Mouse (Mus musculus): Measurements from ENCODE around the gene Zfr.
"Not testable (repeated sequence)": the region's sequence is repeated elsewhere in the genome, so short reads cannot be mapped to it uniquely, and the experiment has no call there.

Gene Zfr

DNA sequence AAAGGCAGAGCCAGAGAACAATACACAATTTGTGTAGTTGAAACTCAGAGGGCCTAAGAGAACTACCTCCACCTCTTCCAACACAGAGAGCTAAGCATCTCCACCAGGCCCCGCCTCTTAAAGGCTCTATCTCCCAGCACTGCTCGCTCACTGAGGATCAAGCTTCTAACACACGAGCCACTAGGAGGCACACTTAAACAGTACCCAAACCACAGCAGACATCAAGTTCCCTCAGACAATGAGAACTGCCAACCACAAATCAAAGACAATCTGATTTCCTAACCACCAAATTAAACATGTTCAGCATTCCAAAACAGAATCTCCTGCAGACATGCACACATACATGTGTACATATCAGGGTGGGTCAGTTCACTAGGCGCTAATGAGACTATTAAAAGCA lies 9.4 kb upstream of the Zfr start:
- no peak for DNase-seq

DNA sequence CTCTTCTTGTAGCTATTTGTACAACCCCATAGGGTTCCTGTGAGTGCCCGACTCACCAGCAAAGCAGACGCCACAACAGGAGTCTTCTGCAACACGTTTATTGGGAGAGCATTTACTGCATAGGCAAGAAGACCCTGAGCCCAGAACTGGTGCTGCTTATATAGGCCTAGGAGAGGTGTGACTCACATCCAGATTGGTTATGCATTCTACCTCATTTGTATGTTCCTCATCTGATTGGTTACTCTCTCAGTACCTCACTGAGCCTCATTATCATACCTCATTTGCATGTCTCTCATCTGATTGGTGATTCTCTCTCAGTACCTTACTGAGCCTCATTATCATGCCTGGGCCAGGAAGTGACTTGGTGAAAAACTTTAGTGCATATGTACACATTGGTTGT lies 8.7 kb upstream of the Zfr start:
- not testable (repeated sequence) for DNase-seq

DNA sequence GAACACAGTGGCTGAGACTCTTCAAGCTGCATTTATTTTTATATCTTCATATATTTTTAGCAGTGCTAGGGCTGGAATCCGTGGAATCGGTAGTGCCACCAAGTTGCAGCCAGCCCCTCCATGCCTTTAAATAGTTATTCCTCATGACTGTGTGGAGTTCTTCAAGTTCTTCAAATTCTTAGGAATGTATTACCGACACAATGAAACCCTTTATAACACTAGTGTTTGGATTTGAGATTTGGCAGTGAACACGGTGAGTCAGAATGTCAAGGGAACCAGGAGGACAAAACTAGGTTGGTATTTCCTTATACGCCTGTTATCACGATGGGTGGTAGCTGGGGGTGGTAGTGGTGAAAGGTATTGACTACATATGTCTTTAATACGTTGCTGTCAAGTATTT lies 6.4 kb upstream of the Zfr start:
- DNase-seq: no peak

DNA sequence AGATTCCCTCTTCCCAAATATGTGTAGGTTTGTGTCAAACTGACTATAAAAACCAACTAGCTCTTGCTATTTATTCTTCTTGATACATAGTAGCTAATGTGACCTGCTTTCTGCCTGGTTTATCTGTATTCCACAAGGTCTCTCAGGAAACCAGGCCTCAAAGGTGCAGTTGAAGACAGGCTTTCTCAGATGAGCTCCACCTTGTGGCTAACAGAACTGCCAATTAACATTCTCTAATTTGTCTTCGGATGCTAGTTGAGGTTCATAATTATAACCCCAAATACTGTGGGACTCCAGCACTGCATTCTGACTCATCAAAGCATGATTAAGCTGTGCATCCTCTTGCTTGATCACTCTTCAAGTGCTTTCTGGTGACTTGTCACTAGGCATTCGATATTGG lies 4.2 kb upstream of the Zfr start:
- no peak for DNase-seq

DNA sequence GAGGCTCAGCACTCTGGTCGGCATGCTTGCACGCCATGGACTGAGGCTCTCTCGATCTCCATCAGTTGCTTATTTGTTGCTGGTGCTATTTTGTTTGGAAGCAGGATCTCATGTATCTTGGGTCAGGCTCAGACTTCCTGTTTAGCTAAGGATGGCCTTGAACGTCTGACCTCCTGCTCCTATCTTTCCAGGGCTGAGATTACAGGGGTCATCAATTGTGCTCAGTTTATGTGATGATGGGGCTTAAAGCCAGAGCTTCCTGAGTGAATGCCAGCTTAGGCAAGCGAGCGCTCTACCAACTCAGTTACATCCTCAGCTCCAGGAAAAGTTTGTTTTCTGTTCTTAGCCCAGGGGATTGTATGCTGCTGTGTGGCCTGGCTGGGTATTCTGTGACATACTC lies 3.1 kb upstream of the Zfr start:
- no peak for DNase-seq

DNA sequence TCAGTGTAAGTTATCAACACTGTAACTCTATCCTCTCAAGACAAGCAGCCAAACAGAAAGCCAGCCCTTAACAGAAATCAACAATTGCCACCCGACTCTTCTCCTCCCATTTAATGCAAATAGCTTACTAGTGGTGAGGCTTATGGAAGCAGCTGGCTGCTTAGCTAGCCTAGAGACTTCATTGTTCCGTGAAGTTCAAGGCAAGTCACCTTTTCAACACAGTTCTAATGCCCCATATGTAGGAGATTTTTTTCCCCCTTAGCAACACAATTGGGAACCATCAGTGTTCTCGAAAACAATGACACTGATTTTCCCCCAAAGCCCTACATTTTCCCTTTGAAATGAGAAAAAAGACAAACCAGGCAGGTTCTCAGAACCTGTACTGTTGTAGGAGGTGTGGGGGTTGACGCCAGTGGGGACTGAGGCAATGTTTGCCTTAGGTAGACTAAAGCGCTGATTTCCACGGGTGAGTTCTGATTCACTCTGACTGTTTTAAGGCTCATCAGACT lies 1.9 kb upstream of the Zfr start:
- no peak for DNase-seq

DNA sequence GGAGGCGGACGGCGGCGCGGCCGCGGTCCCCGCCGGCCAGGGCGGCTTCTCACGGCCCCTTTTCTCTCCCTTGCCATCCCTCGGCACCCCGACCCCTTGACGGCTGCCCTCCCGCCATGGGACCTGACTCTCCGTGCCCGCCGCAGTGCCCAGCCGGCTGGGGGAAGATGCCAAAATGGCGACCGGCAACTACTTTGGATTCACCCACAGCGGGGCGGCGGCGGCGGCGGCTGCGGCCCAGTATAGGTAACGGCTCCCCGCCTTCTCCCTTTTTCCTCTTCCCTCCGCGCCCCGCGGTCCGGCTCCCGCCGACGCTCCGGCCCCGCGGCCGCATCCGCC lies 431 bp downstream of the Zfr start:
- DNase-seq: peak; percentile 44

DNA sequence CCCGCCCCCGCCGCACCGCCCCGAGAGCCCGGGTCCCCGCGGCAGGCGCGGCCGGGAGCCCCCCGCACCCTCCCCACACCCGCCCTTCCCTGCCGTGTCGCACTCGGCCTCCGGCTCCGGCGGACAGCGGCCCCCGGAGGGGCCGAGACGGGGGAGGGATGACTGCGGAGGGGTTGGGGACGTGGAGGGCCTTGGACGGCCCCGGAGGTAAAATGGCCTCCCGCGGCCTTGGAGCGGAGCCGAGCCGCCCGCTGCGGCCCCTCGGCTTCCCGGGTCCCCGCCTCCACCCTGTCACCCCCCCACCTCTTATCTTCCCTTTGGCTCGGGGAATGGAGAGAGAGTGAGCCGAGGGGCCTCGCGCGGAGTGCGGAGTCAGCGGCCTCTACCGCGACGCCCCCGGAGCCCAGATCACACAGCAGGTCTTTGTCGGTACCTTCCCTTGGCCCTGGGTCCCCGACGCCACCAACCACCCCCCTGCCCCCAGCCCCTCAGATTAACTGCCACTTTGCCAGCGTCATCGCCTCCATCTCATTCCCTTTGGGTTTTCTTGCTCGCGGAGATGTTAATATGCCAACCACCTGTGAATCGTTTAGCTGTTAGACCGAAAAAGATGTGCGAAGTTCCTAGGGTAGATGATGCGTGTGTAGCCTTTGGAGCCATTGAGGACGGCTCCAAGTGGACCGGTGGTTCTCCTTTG lies 949 bp downstream of the Zfr start:
- DNase-seq: peak; percentile 80

DNA sequence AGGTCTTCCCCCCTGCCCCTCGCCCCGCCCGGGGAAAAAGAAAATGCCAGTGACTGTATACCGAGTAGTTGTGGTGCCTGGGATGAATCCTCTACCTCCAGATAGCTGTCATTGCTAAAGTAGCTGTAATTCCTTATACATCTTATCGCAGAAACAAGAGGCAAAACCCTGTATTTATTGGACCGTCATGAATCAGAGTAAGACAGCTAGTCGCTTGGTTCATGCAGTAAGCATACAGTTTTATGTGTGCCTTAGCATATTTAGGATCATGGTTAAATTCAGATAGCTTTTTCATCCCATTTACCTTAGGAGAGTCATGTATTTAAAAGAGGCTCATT lies 1.5 kb downstream of the Zfr start:
- DNase-seq: peak; percentile 44

DNA sequence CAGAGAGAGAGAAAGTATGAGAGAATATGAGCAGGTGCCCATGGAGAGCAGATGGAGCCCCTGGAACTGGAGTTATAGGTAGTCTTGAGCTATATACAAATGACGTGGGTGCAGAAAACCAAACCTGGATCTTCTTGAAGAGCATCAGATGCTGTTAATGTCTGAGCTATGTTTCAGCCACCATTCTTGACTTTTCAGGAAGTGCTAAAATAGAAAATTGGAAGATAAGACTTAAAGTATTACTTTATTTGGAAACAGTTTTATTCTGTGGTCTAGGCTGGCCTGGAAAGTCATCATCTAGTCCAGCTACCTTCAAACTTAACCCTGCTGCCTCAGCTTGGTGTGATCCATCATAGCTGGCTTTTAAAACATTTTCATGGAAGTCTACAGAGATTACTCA lies 7.3 kb downstream of the Zfr start:
- DNase-seq: no peak

DNA sequence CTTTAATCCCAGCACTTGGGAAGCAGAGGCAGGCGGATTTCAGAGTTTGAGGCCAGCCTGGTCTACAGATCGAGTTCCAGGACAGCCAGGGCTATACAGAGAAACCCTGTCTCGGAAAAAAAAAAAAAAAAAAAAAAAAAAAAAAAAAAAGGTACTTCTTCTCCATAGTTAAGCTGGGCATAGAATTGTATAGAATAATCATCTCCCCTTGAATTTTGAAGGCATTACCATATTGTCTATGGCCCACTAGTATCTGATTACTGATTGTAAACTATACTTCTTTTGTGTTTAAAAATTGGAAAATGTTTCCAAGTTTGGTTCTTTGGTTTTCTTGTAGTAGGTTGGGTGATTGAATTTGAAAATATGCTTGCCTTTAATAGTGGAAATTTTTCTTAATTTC lies 13.2 kb downstream of the Zfr start:
- DNase-seq: not testable (repeated sequence)

DNA sequence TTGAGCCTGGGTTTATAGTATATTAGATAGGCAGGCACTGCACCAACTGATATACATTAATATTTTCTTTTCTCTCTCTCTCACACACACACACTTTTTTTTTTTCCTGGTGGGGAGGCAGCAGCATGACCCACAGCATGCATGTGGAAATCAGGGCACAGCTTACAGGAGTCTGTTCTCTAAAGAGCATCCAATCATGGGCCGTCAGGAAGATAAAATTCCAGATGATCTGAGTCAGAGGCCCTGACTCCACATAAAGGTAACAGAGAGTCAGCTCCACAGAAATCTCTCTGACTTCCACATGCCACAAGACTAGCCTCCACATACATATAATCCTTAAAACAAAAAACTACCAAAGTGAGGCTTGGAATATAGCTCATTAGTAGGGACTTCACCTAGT lies 16.9 kb downstream of the Zfr start:
- no peak for DNase-seq

DNA sequence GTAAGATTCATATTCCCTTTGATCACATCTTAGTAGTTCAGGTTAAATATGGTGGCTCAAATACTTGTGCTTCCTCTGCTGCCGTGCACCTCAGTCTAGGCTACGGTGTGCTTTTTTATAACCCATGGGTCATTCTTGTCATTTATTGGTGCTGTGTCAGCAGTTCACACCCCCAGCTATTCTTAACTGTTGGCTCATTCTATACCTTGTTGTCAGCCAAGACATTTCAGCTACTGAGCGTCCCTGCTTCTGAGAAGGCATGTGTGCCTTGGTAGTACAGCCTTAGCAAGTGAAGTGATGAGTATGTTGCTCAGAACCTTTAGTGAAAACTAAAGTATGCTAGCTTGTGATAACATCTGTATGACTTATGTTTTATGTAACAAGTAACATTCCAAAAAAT lies 17.7 kb downstream of the Zfr start:
- no peak for DNase-seq

DNA sequence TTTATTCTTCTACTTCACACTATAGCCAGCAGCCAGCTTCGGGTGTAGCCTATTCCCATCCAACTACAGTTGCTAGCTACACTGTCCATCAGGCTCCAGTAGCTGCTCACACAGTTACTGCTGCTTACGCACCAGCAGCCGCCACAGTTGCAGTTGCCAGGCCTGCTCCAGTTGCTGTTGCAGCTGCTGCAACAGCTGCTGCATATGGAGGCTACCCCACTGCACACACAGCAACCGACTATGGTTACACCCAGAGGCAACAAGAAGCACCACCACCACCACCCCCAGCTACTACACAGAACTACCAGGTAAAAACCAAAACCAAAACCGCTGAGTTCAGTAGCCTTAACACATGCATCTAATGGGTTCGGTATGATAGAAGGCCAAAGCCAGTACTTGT lies 18.7 kb downstream of the Zfr start:
- no peak for DNase-seq

DNA sequence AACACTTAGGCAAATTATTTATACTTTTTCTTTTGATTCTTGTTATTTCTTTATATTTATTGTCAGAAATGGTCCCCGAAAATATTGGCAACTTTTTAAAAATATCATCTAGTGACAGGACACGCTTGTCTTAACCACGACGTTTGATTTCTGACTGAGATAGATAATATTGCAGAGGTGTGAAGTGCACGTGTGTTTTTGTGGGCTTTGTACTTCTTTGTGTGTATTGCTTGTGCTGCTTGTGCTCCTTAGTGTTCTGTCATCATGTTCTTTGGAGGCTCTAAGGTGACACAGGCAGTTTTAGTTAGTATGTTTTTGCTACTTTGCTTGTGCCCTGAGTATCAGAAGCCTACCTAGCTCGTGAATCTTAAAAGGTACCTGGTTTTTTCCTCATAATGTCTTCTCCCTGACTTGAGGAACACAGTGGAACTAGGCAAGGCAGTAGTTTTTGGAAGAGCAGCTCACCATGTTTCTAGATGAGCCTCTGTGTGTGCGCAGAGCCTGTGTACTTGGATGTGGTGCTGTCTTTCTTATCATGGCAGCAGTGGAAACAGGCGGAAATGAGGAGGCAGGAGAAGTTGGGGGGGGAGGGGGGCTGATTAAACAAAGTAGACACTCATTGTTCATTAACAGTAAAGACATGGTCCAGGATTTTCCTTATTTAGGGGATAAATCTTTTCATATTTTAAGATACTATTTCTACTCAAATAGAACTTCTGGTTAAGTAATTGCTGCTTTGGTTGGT lies 23.5 kb downstream of the Zfr start:
- DNase-seq: no peak

DNA sequence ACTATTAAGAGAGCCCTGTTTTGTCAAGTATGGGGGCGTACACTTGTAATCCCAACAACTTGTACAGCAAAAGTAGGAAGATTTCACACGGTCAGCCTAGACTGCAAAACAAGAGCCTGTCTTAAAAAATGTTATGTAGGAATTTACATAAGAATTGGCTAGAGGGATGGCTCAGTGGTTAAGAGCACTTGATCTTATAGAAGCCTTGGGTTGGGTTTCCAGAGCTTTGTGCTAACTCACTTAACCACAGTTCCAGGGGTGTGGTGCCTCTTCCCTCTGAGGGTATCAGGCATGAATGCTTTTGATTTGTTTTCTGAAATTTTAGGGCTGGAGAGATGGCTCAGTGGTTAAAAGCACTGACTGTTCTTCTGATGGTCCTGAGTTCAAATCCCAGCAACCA lies 29.8 kb downstream of the Zfr start:
- no peak for DNase-seq

DNA sequence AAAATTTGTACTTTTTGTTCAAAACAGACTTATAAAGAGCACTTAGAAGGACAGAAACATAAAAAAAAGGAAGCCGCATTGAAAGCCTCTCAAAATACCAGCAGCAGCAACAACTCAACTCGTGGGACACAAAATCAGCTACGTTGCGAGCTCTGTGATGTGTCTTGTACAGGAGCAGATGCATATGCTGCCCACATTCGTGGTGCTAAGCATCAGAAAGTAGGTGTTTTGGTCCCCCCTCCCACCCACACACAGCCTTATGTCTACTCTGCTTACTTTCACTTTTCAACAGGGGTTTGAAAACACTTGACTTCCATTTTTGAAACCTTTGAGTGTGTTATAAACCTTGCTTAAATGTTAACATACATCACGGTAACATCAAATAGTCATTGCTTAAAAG lies 31.9 kb downstream of the Zfr start:
- no peak for DNase-seq

DNA sequence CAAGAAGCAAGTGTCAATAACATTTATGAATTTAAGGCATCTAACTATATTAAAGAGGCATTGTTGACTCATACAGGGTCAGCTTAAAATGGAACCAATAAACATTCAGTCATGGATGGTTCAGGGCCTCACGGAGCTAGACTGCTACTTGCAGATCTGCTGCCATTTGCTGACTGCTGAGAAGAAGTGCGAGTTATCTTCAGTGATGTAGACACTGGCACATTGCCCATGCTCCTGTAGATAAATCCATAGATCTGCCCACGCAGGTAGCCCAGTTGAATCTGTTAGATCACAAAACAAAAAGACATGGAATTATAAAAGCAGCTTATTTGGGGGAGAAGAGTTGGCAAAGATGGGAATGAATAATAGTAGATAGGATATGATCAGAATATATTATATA lies 36.1 kb downstream of the Zfr start:
- no peak for DNase-seq

DNA sequence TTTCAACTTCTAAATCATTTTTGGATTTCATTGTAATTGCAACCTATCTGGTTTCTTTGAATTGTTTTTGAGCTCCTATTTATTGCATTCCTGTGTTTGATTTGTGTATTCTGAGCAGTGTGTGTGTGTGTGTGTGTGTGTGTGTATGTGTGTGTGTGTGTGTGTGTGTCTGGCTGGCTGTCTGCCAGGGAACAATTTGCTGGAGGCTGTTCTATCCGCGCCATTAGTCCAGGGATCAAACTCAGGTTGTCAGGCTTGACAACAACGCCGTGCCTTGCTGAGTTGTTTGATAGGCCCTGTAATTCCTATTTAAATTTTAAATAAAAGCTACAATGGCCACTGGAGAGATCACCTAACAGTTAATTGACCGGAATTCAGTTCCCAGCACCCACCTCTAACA lies 60.5 kb downstream of the Zfr start:
- DNase-seq: no peak

DNA sequence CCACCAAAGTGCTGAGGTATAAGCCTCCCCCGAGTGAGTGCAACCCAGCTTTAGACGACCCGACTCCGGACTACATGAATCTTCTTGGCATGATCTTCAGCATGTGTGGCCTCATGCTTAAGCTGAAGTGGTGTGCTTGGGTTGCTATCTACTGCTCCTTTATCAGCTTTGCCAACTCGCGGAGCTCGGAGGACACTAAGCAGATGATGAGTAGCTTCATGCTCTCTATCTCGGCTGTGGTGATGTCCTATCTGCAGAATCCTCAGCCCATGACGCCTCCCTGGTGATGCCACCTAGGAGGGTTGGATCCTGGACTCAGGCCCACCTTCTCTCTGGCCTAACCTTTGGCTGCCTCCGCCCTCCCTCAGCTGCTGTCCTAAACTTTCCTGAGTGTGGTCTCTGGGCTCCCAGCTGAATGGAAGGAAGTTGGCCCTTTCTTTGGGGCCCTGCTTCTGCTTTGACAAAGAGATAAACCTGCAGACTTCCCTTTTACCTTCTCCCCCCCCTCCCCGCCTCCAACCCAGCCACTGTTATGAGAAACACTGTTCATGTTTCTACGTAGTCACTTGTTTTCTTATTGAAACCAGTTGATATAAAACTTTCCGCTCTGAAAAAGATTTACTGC lies 63.7 kb downstream of the Zfr start:
- peak; percentile 35 for DNase-seq

DNA sequence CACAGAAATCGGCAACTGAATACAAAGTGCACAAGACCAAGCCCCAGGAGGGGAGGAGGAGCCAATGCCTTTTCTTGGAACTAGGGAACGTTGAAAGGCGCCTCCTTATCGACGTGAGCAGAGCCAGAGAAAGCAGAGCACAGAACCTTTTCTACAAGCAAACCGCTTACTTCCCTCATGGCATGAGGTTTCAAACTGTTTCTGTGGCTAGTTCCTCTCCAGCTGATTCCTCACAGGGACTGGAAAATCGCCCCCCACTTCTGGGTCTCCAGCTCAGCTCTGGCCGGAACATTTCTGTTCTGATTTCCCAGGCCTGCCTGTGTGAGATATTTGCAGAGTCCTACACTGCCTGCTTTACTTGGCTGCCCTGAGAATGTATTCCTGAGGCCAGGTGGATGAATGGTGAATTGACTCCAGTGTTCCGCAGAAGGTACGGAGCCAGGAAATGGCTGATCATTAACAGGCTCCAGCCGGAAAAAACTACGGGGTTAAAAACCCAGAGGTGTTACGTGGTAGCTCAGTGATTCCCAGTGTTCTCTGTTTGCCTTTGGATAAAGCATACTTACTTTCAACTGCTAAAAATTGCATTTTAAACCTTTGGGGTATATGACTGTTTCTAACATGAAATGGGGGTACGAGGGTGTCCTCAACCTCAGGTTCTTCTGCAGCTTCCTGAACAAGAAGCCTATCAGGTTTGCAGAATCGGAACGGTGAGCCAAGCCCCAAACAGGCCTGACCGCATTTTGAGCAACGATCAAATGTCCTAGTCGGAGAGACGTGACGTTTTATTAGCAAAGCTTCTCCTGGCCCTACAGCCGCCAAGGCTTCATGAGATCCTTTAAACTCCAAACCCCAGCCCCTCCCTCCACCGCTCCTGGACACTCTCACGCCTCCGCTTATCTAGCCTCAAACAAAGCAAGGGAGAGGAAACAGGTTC lies 76.5 kb downstream of the Zfr start:
- peak; percentile 77 for DNase-seq

DNA sequence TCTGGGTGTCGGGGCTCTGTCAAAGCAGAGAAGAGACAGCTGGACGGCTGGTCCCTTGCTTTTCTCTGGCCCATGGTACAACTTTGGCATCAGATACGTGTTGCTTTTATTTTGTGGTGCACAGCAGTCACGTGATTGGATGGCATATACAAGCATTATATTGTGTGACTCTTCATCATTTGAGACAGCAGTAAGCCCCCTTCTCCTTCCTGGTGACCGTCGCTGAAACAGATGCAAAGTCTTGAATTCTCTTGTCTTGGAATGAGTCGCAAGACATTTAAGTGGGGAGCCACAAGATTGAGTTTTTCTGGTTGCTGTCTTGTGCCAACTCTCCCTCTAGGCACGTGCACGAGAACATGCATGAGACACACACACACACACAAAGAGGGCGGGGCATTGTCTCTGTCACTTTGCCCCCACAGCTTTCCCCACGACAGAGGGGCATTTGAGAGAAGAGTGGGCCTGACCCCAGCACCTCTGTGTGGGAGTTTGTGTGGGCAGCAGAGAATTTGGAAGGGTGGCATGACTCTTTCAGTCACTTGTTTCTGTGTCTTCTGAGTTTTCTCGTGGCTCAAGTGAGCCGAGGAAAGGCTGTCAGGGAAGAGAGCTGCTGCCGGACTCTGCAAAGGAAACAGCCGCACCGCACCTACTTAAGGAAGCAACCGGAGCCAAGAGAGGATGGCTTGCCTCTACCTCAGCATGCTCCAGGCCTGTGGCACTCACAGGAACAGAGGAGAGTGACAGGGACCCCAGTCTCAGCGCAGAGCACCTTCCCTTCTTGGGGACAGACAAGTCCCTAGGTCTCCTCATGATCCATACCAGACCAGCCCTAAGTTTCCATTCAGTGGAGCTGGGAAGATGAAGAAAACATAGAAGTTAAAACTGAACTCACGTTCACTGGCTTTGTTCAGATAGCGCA lies 77.4 kb downstream of the Zfr start:
- DNase-seq: no peak
